Mouse (Mus musculus): Measurements from ENCODE around the gene Tmem259. TPM values are rescaled to one million over a fixed set of nuclear protein-coding genes. Genes with fewer than 3 reads are reported as not detected.
"Not testable (repeated sequence)": the region's sequence is repeated elsewhere in the genome, so short reads cannot be mapped to it uniquely, and the experiment has no call there.

The Tmem259 gene
- total and polyA plus RNA-seq, 3 experiments, result 62.0 to 150 TPM; not detected in 1

DNA sequence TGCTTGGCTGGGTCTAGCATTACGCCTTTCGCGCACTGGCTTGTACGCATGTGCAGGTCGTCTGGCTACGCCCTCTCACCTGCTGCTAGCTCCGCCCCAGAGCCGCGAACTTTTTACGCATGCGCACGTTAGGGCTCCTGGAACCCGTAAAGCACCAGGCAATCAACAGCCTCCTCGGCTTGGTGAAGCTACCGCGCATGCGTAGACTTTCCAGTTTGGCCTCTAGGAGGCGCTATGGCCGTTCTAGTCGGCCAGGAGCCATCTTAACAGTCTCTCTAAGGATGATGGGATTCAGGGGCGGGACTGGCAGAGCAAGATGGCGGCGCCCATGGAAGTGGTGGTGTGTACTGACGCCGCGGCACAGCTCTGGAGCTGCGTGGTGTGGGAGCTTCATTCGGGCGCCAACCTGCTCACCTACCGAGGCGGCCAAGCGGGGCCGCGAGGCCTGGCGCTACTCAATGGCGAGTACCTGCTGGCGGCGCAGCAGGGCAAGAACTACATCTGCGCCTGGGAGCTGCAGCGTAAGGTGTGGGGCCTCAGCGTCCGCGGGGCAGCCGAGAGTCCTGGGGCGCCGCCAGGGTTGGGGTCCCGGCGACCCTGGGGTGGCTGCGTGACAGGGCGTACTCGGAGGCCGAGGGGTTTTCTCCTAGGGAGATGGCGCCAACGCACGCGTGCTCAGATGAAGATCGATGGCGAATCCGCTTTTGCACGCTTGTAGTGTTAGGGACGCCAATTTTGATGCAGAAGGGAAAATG, 24.1 kb downstream of the Tmem259 start, which contains the start of gene Wdr18 (continued):
- TF ChIP-seq GATA1 (IDR thresholded peaks at IDR 0.05; ENCODE audit: low read depth, low read length) (no peak), SIN3A (IDR thresholded peaks at IDR 0.05; ENCODE audit: low read length) (peak; percentile 99), GABPA (IDR thresholded peaks at IDR 0.05; ENCODE audit: low read depth, low read length) (no peak), CTCF (IDR thresholded peaks at IDR 0.05 in 2 of 3, conservative IDR thresholded peaks at IDR 0.05 in 1 of 3; ENCODE audit: control insufficient read depth in 1 of 3, insufficient read depth in 1 of 3, low read depth in 2 of 3, low read length in 3 of 3, poor library complexity in 1 of 3, severe bottlenecking in 1 of 3) (peak; percentile 85 to 99 (median 94)), ZMIZ1 (IDR thresholded peaks at IDR 0.05; ENCODE audit: low read depth, low read length) (0 out of 2 replicates have a peak, but pooled peaks have one; percentile 34), SMC3 (IDR thresholded peaks at IDR 0.05; ENCODE audit: low read depth, low read length) (peak; percentile 72), NRF1 (IDR thresholded peaks at IDR 0.05; ENCODE audit: insufficient read depth, low read depth, low read length, poor library complexity, severe bottlenecking) (peak; percentile 92), TAL1 (IDR thresholded peaks at IDR 0.05; ENCODE audit: low read length) (no peak), TBP (IDR thresholded peaks at IDR 0.05; ENCODE audit: low read depth, low read length) (peak; percentile 88), MAZ (IDR thresholded peaks at IDR 0.05; ENCODE audit: low read depth, low read length) (0 out of 2 replicates have a peak, but pooled peaks have one; percentile 51), USF1 (IDR thresholded peaks at IDR 0.05; ENCODE audit: low read depth, low read length) (0 out of 2 replicates have a peak, but pooled peaks have one; percentile 5), RCOR1 (IDR thresholded peaks at IDR 0.05; ENCODE audit: low read depth, low read length) (no peak)

DNA sequence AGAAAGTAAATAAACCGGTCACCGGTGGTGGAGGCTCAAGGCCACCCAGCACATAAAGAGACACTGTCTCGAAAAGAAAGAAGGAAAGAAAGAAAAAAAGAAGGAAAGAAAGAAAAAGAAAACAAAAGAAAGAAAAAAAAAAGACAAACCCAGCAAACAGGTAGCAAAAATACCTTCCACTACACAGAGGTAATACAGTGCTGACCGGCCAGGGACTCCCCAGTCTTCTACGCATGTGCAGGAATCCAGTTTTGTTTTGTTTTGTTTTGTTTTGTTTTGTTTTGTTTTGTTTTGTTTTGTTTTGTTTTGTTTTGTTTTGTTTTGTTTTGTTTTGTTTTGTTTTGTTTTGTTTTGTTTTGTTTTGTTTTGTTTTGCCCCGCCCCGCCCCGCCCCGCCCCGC, 24.7 kb downstream of the Tmem259 start:
- H3K9me3 ChIP-seq (replicated peaks; ENCODE audit: insufficient read depth, low read length); H3K27ac ChIP-seq (ENCODE audit: control insufficient read depth, low read depth, low read length); H3K36me3 ChIP-seq (ENCODE audit: control insufficient read depth in 1 of 2, insufficient read depth in 2 of 2, low read length in 2 of 2); H3K27me3 ChIP-seq (ENCODE audit: control insufficient read depth in 1 of 2, insufficient read depth in 2 of 2, low read length in 2 of 2): not testable (repeated sequence)
- peak overlapping the region; percentile 6; the same call in 1 of the 2 replicates for H3K9ac ChIP-seq (ENCODE audit: control insufficient read depth, low read depth, low read length, poor library complexity, severe bottlenecking)
- peak; percentile 49 for DNase-seq (ENCODE audit: low read depth, low spot score)
- peaks cover 0 to 12% of the 10 kb centered on the region in 2 experiments; a peak in 3 of 4 replicates for H3K4me1 ChIP-seq (ENCODE audit: control insufficient read depth in 1 of 2, insufficient read depth in 2 of 2, low read length in 2 of 2)
- H3K4me3 ChIP-seq (ENCODE audit: control insufficient read depth in 1 of 2, insufficient read depth in 1 of 2, low read depth in 2 of 2, low read length in 2 of 2), result peak overlapping the region; percentile 38 to 66
- peaks cover 11% of the 10 kb centered on the region for H3K79me2 ChIP-seq (ENCODE audit: control insufficient read depth, insufficient read depth, low read length, poor library complexity)

- Histone ChIP-seq H3K9ac (ENCODE audit: control insufficient read depth, low read depth, low read length, poor library complexity, severe bottlenecking) (0 out of 2 replicates have a peak overlapping the region, but pooled peaks have one; percentile 30), H3K4me1 (ENCODE audit: control insufficient read depth in 1 of 2, insufficient read depth in 2 of 2, low read length in 2 of 2) (peaks cover 0 to 12% of the 10 kb centered on the region in 2 experiments; a peak in 3 of 4 replicates), H3K9me3 (replicated peaks; ENCODE audit: insufficient read depth, low read length) (no peaks in the 10 kb centered on the region), H3K27ac (ENCODE audit: control insufficient read depth, low read depth, low read length) (no peak overlapping the region), H3K79me2 (ENCODE audit: control insufficient read depth, insufficient read depth, low read length, poor library complexity) (peaks cover 11% of the 10 kb centered on the region), H3K27me3 (ENCODE audit: control insufficient read depth in 1 of 2, insufficient read depth in 2 of 2, low read length in 2 of 2) (no peaks in the 10 kb centered on the region), H3K4me3 (ENCODE audit: control insufficient read depth in 1 of 2, insufficient read depth in 1 of 2, low read depth in 2 of 2, low read length in 2 of 2) (peak overlapping the region in 1 of 2 experiments; percentile 26; a peak in 1 of 4 replicates), H3K36me3 (ENCODE audit: control insufficient read depth in 1 of 2, insufficient read depth in 2 of 2, low read length in 2 of 2) (peaks cover 2 to 8% of the 10 kb centered on the region in 2 experiments; a peak in 1 of 4 replicates)
- peak; percentile 81 for TF ChIP-seq ZC3H11A (IDR thresholded peaks at IDR 0.05; ENCODE audit: low read depth, low read length)
- no peak for TF ChIP-seq TCF12 (IDR thresholded peaks at IDR 0.05; ENCODE audit: low read depth, low read length)
- no peak for TF ChIP-seq ZNF384 (IDR thresholded peaks at IDR 0.05; ENCODE audit: low read depth, low read length)
- TF ChIP-seq ETS1 (IDR thresholded peaks at IDR 0.05; ENCODE audit: low read depth, low read length), result no peak
- no peak for TF ChIP-seq MYB (IDR thresholded peaks at IDR 0.05; ENCODE audit: low read depth, low read length)
- no peak for TF ChIP-seq GATA1 (IDR thresholded peaks at IDR 0.05; ENCODE audit: low read depth, low read length)
- peak; percentile 89 to 96 (median 95) for TF ChIP-seq CTCF (IDR thresholded peaks at IDR 0.05 in 2 of 3, conservative IDR thresholded peaks at IDR 0.05 in 1 of 3; ENCODE audit: control insufficient read depth in 1 of 3, insufficient read depth in 1 of 3, low read depth in 2 of 3, low read length in 3 of 3, poor library complexity in 1 of 3, severe bottlenecking in 1 of 3)
- no peak for TF ChIP-seq USF2 (IDR thresholded peaks at IDR 0.05; ENCODE audit: borderline replicate concordance in 1 of 2, insufficient read depth in 1 of 2, low read depth in 1 of 2, low read length in 2 of 2)
- peak; percentile 90 for TF ChIP-seq RAD21 (IDR thresholded peaks at IDR 0.05; ENCODE audit: low read depth, low read length)
- no peak for TF ChIP-seq CHD2 (IDR thresholded peaks at IDR 0.05; ENCODE audit: low read length)
- TF ChIP-seq SMC3 (IDR thresholded peaks at IDR 0.05; ENCODE audit: low read depth, low read length), result peak; percentile 87
- no peak for TF ChIP-seq NELFE (IDR thresholded peaks at IDR 0.05; ENCODE audit: low read depth, low read length)
- TF ChIP-seq RCOR1 (IDR thresholded peaks at IDR 0.05; ENCODE audit: low read depth, low read length), result no peak
- peak; percentile 43; the same call in 1 of the 2 replicates for TF ChIP-seq SIN3A (IDR thresholded peaks at IDR 0.05; ENCODE audit: low read length)
- TF ChIP-seq MEF2A (IDR thresholded peaks at IDR 0.05; ENCODE audit: extremely low read depth, insufficient replicate concordance, low read depth, low read length, poor library complexity, severe bottlenecking), result no peak
- no peak for TF ChIP-seq POLR2A (IDR thresholded peaks at IDR 0.05; ENCODE audit: control insufficient read depth in 1 of 2, insufficient read depth in 1 of 2, low read depth in 1 of 2, low read length in 2 of 2, poor library complexity in 1 of 2)
- no peak for TF ChIP-seq POLR2AphosphoS5 (IDR thresholded peaks at IDR 0.05; ENCODE audit: borderline replicate concordance, low read depth, low read length)
- DNase-seq (ENCODE audit: low read depth, low spot score), result peak; percentile 79
Observed at GRCm38 (mm10) chr10:79958140-79958816, 25.9 kb downstream of the Tmem259 start.
